Mouse (Mus musculus) retina, postnatal 1 day (tissue): ENCODE measurements at regions not wholly inside any gene's neighbourhood (a gene's known extent, or its start where the extent isn't known, plus 50 kb on each side); places are given as distances from the start of the nearest gene placed in this dataset.

Experiments used
- DNase-seq: peaks from one replicate; pipeline ENCODE4 v3.0.0-alpha.2; 2012

DNA sequence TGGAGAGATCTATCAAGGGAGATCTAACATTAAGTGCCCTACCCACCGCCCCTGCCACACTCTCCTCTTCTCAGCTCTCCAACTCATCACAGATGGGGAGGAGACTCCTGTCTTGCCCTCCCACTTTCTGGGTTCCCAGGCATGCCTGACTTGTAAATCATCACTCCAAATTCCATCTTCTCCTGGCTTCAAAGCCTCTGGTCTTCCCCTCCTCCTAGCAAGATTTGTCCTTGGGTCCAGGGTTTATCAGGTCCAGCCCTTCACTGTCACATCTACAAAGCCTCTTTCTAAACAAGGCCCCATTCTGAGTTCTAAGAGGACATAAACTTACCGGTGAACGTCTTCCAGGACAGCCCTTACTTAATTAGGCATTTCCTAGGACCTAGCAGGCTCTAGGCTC lies 73.3 kb upstream of the Col5a1 start:
- no peak for DNase-seq

GRCm38 (mm10) chr2:27813370-27813769 lies 72.9 kb upstream of the Col5a1 start:
- DNase-seq, result peak; percentile 44

DNA sequence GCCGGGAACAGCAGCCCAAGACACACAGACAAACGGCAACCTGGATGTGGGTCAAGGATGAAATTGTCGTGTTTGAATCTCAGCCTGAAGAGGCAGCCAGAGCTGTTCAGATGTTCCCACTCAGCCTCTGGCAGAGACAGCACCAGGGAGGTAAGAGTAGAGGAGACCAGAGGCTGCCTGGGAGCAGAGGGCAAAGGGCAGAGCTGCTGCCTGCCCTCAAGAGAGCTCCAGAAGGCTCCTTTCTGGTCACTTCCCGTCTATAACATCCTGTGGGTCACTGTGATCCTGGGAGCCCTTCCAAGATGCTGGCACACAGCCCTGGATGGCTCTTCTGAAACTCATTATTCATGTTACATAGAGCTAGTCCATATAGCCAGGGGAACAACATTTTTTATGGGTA lies 67.6 kb upstream of the Col5a1 start:
- DNase-seq, result no peak

DNA sequence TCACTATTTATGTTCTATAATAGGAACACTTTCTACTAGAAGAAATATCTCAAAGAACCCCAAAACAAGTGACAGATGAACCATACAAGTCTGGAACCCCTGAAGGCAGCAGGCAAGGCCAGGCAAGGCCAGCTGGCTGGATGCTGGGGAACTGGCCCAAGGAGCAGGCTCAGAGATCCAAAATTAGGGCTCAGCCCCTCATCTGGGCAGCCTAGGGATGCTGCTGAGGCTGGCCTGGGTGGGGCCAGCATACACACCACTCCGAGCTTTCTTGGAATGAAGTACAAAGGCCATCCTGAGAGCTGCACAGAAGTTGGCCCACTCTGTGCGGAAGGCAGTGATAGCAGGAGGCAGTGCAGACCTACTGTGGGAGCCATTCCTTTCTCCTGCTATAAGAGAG lies 59.4 kb upstream of the Col5a1 start:
- DNase-seq, result no peak

- DNase-seq, result no peak
These were observed 58.6 kb upstream of the Col5a1 start for GRCm38 (mm10) chr2:27827582-27827981.

DNA sequence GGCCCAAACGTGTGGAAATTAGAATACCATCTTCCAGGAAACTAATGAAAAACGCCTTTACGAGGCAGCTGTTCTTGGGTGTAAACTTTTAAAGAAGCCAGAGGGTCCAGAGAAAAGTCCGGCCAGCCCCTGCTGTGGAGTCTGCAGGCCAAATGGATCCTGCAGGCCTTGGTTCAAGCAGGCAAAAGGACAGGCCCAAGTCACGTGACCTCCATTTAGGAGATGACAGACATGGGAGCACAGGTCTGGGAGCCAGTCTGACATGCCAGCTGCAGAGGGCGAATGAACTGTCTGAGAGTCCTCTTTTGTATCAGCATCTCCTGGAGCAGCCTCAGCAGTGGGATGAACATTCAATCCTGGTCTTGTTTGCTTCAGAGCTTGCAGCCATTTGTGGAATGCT lies 58.0 kb upstream of the Col5a1 start:
- no peak for DNase-seq

DNA sequence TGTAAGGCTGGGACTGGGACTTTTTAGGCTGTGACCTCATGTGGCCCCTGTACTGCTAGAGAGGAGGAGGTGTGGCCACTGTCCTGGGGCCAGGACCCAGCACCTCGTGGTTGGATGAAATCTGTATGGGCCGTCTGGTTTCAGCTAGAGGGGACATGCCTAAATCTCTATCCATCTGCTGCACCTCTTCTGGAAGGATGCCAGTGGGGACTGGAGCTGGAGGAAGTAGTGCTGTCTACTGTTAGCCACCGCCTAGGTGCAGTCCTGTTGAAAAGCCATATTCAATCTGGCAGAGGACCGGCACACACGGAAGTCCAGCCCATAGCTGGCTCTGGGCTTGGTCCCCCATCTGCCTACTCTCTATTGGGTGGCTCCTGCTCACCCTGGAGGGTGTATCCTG lies 56.7 kb upstream of the Col5a1 start:
- no peak for DNase-seq

DNA sequence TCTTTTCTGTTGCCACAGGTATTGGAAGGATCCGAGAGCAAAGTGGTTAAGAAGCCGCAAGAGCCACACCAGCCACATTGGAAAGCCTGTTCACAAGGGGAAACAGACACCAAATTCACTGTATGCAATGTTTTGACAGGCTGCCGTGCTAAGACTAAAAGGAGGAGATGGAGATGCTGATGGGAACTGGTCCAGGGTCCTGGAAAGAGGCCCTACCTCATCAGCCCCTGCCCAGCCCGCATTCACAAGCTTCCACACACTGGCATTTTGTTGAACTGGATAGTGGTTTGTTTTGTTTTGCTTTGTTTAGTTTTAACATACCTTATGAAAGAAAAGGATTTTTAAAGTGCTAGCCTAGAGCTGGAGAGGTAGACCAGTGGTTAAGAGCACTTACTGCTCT lies 51.3 kb upstream of the Col5a1 start:
- DNase-seq, result no peak

DNA sequence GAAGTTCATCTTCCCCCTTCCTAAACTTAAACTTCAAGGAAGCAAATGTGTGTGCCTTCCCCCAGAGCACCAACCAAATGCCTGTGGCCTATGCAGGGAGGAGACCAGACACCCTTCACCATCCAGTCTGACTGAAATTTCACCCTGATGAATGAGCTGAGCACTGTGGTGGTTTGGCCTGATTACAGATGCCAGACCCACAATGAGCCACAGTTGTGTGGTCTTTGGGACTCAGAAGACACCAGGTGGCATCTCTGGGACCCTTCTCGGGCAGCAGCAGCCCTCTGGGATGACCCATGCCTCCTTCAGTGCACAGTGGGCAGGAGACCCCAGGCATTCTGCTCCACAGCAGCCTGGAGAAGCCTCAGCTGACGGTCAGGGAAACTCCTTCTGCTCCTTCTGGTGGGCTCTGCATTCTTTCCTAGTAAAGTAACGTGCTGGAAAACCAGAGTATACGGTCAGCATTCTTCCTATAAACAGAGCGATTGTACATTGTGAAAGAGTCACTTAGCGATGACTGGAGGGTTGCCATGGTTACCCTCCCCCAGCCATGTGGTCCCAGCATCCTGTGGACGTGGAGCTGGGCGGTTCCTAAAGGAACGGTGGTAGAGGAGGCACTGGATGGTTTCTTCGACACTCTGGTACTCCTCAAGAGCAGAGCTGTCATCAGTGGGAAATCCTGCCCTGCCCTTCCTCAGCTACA lies 50.3 kb upstream of the Col5a1 start:
- peak; percentile 50 for DNase-seq
